Mouse (Mus musculus) heart, embryonic 14.5 days (tissue): ENCODE measurements around the gene Itsn1. TPM values are rescaled to one million over a fixed set of nuclear protein-coding genes. Genes with fewer than 3 reads are reported as not detected.
A peak's percentile ranks its signal among the peaks of the same experiment; 100 is the strongest.

Source experiments
- ATAC-seq: fragments of 200-750 bp; cut with Nextera tagmentation; 2 replicates; pipeline ENCODE4 v1.8.0; 2017; ENCODE audit warnings: low read depth, moderate TSS enrichment; ENCODE audit not compliant: insufficient number of reproducible peaks, insufficient read depth, low FRiP score
- H3K27ac ChIP-seq, 2 experiments: fragments of 200-500 bp in 1 of 2; fragments of 300-500 bp in 1 of 2; sonication (generic) in 1 of 2; replicated peaks in 1 of 2; 2 replicates each; pipeline ENCODE4 v1.5.1; 2012 to 2014; ENCODE audit warnings: low read depth in 2 of 2, low read length in 2 of 2, control low read depth in 1 of 2, mild to moderate bottlenecking in 1 of 2, mixed read lengths in 1 of 2; ENCODE audit not compliant: control insufficient read depth in 1 of 2, insufficient read depth in 1 of 2
- H3K27me3 ChIP-seq: fragments of 300-500 bp; sonication (generic); 2 replicates; pipeline ENCODE4 v1.6.1; 2014; ENCODE audit warnings: mild to moderate bottlenecking, low read length, control low read depth; ENCODE audit not compliant: control insufficient read depth, insufficient read depth
- H3K36me3 ChIP-seq: fragments of 300-500 bp; sonication (generic); 2 replicates; pipeline ENCODE4 v1.6.1; 2014; ENCODE audit warnings: mild to moderate bottlenecking, control low read depth, low read length, mixed read lengths; ENCODE audit not compliant: control insufficient read depth, insufficient read depth
- H3K4me1 ChIP-seq, 2 experiments: fragments of 200-500 bp in 1 of 2; fragments of 300-500 bp in 1 of 2; sonication (generic) in 1 of 2; 2 replicates each; pipeline ENCODE4 v1.6.1; 2012 to 2014; ENCODE audit warnings: low read length in 2 of 2, control low read depth in 1 of 2, mixed read lengths in 1 of 2; ENCODE audit not compliant: control insufficient read depth in 2 of 2, insufficient read depth in 2 of 2
- H3K4me2 ChIP-seq: fragments of 300-500 bp; sonication (generic); 2 replicates; pipeline ENCODE4 v1.6.1; 2014; ENCODE audit warnings: mild to moderate bottlenecking, low read length
- H3K4me3 ChIP-seq, 2 experiments: fragments of 200-500 bp in 1 of 2; fragments of 300-500 bp in 1 of 2; sonication (generic) in 1 of 2; 2 replicates each; pipeline ENCODE4 v1.5.1; 2012 to 2014; ENCODE audit warnings: low read length in 2 of 2, mild to moderate bottlenecking in 2 of 2, control low read depth in 1 of 2, low read depth in 1 of 2, moderate library complexity in 1 of 2; ENCODE audit not compliant: control insufficient read depth in 1 of 2, insufficient read depth in 1 of 2
- H3K9ac ChIP-seq: fragments of 300-500 bp; sonication (generic); 2 replicates; pipeline ENCODE4 v1.6.1; 2014; ENCODE audit warnings: mild to moderate bottlenecking, low read length
- H3K9me3 ChIP-seq: fragments of 300-500 bp; sonication (generic); 2 replicates; pipeline ENCODE4 v1.6.1; 2016; ENCODE audit warnings: low read length, control low read depth; ENCODE audit not compliant: control insufficient read depth
- WGBS: fragments of 180-500 bp; shearing (Covaris S2); extraction: QIAGEN DNeasy Blood & Tissue Kit; methylation state at CpG from one replicate; pipeline ENCODE4 v1.1.7; 2014; 5-methylcytosine and 5-hydroxymethylcytosine counted together
- polyA plus RNA-seq: library from polyadenylated mRNA; unstranded; fragments of >200 nt; fragmentation: Nextera tagmentation; extraction: Ambion mirVana; gene quantifications from 2 replicates; pipeline ENCODE4 v1.2.1, GENCODE M21; 2014

Itsn1 gene
- polyA plus RNA-seq, 1 experiment from 2014 or later = 21.2 TPM

DNA sequence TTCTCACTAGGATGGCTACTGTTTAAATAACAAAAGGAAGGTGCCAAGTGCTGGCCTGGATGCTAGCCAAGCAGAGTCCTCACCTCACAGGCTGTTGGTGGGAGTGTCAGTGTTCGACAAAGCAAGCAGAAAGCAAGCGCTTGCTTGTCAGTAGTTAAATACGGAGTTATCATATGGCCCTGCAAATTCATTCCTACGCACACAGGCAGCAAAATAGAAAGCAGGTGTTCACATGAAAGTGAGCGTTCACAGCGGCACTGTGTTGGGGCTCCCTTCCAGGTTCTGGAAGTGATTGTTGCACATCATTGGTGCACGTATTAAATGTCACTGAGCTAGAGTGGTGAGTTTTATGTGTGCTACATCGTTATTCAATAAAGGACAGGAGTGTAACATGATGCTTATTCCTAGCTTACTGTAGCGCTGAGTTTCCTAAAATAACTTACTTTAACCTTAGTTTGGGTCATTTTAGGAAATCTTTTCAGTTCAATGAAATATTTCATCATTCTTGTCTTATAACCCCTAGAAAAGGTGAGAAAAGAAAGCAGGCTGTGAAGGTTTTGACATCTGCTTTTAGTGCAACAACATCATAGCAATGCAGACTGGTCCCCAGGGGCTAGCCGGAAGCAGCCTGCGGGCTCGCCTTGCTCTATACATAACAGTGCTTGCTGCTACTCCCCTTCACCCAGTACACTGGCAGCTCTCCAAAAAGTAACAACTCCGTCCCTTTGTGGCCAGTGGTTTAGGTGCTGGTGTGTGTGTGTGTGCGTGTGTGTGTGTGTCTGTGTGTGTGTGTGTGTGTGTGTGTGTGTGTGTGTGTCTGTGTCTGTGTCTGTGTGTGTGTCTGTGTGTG is 17.2 kb downstream of the Itsn1 start:
- peak; percentile 66; the same call in 1 of the 2 replicates for ATAC-seq

DNA sequence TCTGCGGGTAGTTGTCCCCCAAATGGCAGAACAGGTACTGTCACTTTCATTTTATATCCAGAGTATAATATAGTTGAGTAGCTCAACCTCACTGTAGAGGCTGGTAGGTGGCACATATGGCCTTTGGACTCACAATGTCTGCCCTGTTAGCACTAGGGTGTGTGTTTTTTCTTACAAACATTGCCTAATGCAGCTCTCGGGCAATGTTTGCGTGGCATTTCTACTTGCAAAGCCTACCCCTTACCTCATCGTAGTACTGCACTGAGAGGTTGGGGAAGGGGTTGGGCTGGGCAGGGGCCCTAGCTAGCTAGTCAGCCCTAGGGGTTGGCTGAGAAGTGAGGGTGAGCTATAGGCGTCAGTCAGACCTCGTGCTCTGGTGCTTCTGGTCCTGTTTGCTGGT is 18.5 kb downstream of the Itsn1 start:
- no peak overlapping the region for H3K4me2 ChIP-seq
- H3K9ac ChIP-seq = no peak overlapping the region
- H3K27ac ChIP-seq = no peak overlapping the region
- H3K4me3 ChIP-seq = no peak overlapping the region
- WGBS = 83% methylated on average over 6 of the region's 6 CpGs
- H3K9me3 ChIP-seq = no peaks in the 10 kb centered on the region
- no peak for ATAC-seq
- no peaks in the 10 kb centered on the region for H3K27me3 ChIP-seq
- peaks cover 8 to 17% of the 10 kb centered on the region in 2 experiments for H3K4me1 ChIP-seq
- no peaks in the 10 kb centered on the region for H3K36me3 ChIP-seq

More for the DNA sequence above, 17.2 kb downstream of the Itsn1 start:
- H3K4me2 ChIP-seq = peak overlapping the region; percentile 45
- H3K27me3 ChIP-seq = no peaks in the 10 kb centered on the region
- no peak overlapping the region for H3K9ac ChIP-seq
- H3K36me3 ChIP-seq = no peaks in the 10 kb centered on the region
- no peak overlapping the region for H3K4me3 ChIP-seq
- H3K27ac ChIP-seq = peak overlapping the region in 1 of 2 experiments; percentile 29; a peak in 1 of 4 replicates
- H3K9me3 ChIP-seq = no peaks in the 10 kb centered on the region
- peaks cover 8 to 18% of the 10 kb centered on the region in 2 experiments for H3K4me1 ChIP-seq
- 31% methylated on average over 14 of the region's 14 CpGs for WGBS

- 84% methylated on average over 13 of the region's 13 CpGs for WGBS
- no peak overlapping the region for H3K9ac ChIP-seq
- H3K4me3 ChIP-seq = no peak overlapping the region
- H3K4me1 ChIP-seq = peaks cover 3 to 10% of the 10 kb centered on the region in 2 experiments
- no peaks in the 10 kb centered on the region for H3K36me3 ChIP-seq
- no peaks in the 10 kb centered on the region for H3K27me3 ChIP-seq
- no peaks in the 10 kb centered on the region for H3K9me3 ChIP-seq
- no peak overlapping the region for H3K4me2 ChIP-seq
- ATAC-seq = no peak
- H3K27ac ChIP-seq = no peak overlapping the region
Measured at GRCm38 (mm10) chr16:91751644-91752385, 22.7 kb downstream of the Itsn1 start.

- no peak for ATAC-seq
- H3K9ac ChIP-seq = no peak overlapping the region
- no peak overlapping the region for H3K4me3 ChIP-seq
- no peak overlapping the region for H3K4me2 ChIP-seq
- no peaks in the 10 kb centered on the region for H3K36me3 ChIP-seq
- no peaks in the 10 kb centered on the region for H3K9me3 ChIP-seq
- peaks cover 5 to 16% of the 10 kb centered on the region in 2 experiments for H3K4me1 ChIP-seq
- 78% methylated on average over 4 of the region's 4 CpGs for WGBS
- no peak overlapping the region for H3K27ac ChIP-seq
- no peaks in the 10 kb centered on the region for H3K27me3 ChIP-seq
Measured at GRCm38 (mm10) chr16:91753611-91754010, 24.5 kb downstream of the Itsn1 start.

DNA sequence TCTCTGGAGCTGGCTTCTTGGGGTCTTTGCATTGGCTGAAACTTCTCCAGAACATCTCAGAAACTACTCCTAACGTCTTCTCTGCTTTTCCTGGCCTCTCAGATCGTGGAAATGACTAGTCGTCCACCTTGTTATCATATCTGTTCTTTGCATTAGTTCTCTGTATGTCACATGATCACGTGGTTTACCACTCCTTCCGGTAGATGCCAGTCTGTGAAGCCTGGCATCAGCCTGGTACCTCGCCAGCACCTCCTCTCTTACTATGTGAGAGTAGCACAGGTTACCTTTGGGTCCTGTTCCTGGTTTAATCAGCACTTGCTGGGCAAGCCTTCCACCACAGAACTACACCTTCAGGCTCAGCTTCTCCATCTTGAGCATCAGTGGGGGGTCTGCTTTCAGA is 25.9 kb downstream of the Itsn1 start:
- WGBS = 74% methylated on average over 6 of the region's 6 CpGs
- Histone ChIP-seq H3K9ac (no peak overlapping the region), H3K27ac (no peak overlapping the region), H3K27me3 (no peaks in the 10 kb centered on the region), H3K4me3 (no peak overlapping the region), H3K4me2 (no peak overlapping the region), H3K4me1 (peaks cover 5 to 22% of the 10 kb centered on the region in 2 experiments), H3K9me3 (no peaks in the 10 kb centered on the region), H3K36me3 (no peaks in the 10 kb centered on the region)
- no peak for ATAC-seq

GRCm38 (mm10) chr16:91761202-91761601 is 32.1 kb downstream of the Itsn1 start:
- Histone ChIP-seq H3K9me3 (no peaks in the 10 kb centered on the region), H3K4me1 (peaks cover 17 to 54% of the 10 kb centered on the region in 2 experiments)

GRCm38 (mm10) chr16:91761761-91762160 is 32.7 kb downstream of the Itsn1 start:
- ATAC-seq = no peak
- H3K4me2 ChIP-seq = no peak overlapping the region
- H3K9me3 ChIP-seq = no peaks in the 10 kb centered on the region
- H3K4me3 ChIP-seq = no peak overlapping the region
- H3K4me1 ChIP-seq = peaks cover 15 to 49% of the 10 kb centered on the region in 2 experiments
- H3K36me3 ChIP-seq = 0 out of 2 replicates have a peak, but pooled peaks cover 4% of the 10 kb centered on the region
- 41% methylated on average over 3 of the region's 3 CpGs for WGBS
- H3K27ac ChIP-seq = no peak overlapping the region
- no peak overlapping the region for H3K9ac ChIP-seq
- no peaks in the 10 kb centered on the region for H3K27me3 ChIP-seq

More at GRCm38 (mm10) chr16:91761202-91761601, 32.1 kb downstream of the Itsn1 start:
- no peak overlapping the region for H3K4me3 ChIP-seq
- no peak overlapping the region for H3K9ac ChIP-seq
- H3K27ac ChIP-seq = no peak overlapping the region
- 0 out of 2 replicates have a peak, but pooled peaks cover 4% of the 10 kb centered on the region for H3K36me3 ChIP-seq
- no peak for ATAC-seq
- no peak overlapping the region for H3K4me2 ChIP-seq
- no peaks in the 10 kb centered on the region for H3K27me3 ChIP-seq
- 79% methylated on average over 9 of the region's 9 CpGs for WGBS
